Mouse (Mus musculus): Measurements from ENCODE around the gene Ttc28. TPM values are rescaled to one million over a fixed set of nuclear protein-coding genes. Genes with fewer than 3 reads are reported as not detected.
"Not testable (repeated sequence)": the region's sequence is repeated elsewhere in the genome, so short reads cannot be mapped to it uniquely, and the experiment has no call there.

The Ttc28 gene
- polyA plus RNA-seq, 1 experiment, result 3.4 TPM

DNA sequence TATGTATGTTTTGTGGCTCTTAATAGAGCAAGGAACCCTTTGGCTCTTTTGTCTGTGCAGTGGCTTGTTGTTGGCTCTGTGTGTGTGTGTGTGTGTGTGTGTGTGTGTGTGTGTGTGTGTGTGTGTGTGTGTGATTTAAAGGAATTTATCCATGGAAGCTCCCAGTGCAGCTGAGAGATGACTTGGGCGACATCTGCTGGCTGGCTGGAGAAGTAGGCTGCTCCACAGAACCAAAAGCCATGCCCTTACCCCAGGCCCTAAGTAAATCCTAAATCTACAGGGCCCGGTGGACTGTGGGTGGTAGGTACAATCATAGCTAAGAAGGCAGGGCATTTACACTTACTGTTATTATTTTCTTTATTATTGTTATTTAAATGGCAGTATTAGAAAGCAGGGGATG is 377.5 kb downstream of the Ttc28 start:
- H3K27me3 ChIP-seq (ENCODE audit: control insufficient read depth, insufficient read depth, insufficient read length), result no peaks in the 10 kb centered on the region
- H3K4me3 ChIP-seq (ENCODE audit: insufficient read depth, poor library complexity, severe bottlenecking), result no peak overlapping the region
- no peak for TF ChIP-seq FOSL1 (IDR thresholded peaks at IDR 0.05; ENCODE audit: insufficient read depth, low read length, poor library complexity, severe bottlenecking)
- TF ChIP-seq CTCF (IDR thresholded peaks at IDR 0.05; ENCODE audit: control insufficient read depth, insufficient read depth, insufficient read length), result peak; percentile 70
- no peaks in the 10 kb centered on the region for H3K36me3 ChIP-seq (ENCODE audit: control insufficient read depth, insufficient read depth)
- H3K79me3 ChIP-seq (ENCODE audit: low read depth), result no peaks in the 10 kb centered on the region
- no peaks in the 10 kb centered on the region for H3K79me2 ChIP-seq (ENCODE audit: control insufficient read depth, insufficient read depth)
- H3ac ChIP-seq (ENCODE audit: control insufficient read depth, insufficient read length, low read depth), result no peak overlapping the region

DNA sequence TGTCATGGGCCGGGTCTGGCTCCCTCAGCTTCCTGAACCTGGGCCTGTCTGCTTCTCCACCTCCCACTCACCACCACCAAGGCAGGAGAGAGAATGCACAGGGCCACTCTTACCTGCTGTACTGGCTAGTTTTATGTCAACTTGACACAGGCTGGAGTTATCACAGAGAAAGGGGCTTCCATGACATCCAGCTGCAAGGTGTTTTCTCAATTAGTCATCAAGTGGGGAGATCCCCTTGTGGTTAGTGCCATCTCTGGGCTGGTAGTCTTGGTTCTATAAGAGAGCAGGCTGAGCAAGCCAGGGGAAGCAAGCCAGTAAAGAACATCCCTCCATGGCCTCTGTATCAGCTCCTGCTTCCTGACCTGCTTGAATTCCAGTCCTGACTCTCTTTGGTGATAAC is 381.6 kb downstream of the Ttc28 start:
- H3K79me2 ChIP-seq (ENCODE audit: control insufficient read depth, insufficient read depth); H3K36me3 ChIP-seq (ENCODE audit: control insufficient read depth, insufficient read depth); H3K27me3 ChIP-seq (ENCODE audit: control insufficient read depth, insufficient read depth, insufficient read length); H3K79me3 ChIP-seq (ENCODE audit: low read depth); H3K4me3 ChIP-seq (ENCODE audit: insufficient read depth, poor library complexity, severe bottlenecking); H3ac ChIP-seq (ENCODE audit: control insufficient read depth, insufficient read length, low read depth): not testable (repeated sequence)

DNA sequence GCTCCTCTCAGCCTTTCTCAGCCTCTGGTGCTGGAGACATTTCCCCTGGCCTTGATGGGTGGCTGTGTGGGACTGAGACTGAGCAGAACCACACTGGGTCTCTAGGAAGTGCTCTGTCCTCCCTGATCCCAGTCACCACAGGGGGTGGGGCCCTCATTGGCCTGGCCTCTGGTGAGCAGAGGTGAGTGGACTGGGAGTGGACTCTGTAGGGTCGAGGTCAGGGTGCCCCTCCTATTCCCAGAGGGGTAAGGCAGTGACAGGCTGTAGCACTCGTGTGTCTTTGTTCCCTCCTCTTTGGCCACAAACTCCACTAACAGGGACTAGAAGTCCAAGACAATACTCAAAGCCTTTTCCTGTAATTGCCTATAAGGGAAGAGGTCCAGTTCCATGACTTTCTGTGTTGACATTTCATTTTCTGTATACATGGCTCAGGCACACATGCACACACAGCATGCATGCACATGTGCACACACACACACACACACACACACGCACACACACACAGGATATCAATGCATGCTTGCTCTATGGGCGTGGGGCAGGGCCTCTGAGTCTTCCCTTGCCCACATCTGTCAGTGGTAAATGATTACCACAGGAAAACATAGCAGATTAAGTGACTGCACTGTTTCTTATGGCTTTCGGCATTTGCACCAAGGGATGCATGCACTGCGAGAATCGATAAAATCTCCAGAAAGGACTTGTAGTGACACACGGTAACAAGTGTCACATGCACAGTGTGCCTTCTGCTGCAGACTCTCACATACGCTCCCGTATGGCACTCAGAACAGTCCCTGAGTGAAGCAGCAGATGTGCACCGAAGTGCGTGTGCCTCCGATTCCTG is 382.4 kb downstream of the Ttc28 start:
- no peaks in the 10 kb centered on the region for H3K27me3 ChIP-seq (ENCODE audit: control insufficient read depth, insufficient read depth, insufficient read length)
- no peaks in the 10 kb centered on the region for H3K79me3 ChIP-seq (ENCODE audit: low read depth)
- H3K36me3 ChIP-seq (ENCODE audit: control insufficient read depth, insufficient read depth), result no peaks in the 10 kb centered on the region
- no peaks in the 10 kb centered on the region for H3K79me2 ChIP-seq (ENCODE audit: control insufficient read depth, insufficient read depth)
- TF ChIP-seq MYOD1 (IDR thresholded peaks at IDR 0.05; ENCODE audit: control insufficient read depth, insufficient read length, low read depth) (no peak), USF1 (IDR thresholded peaks at IDR 0.05; ENCODE audit: low read depth) (no peak), MYOG (IDR thresholded peaks at IDR 0.05; ENCODE audit: control insufficient read depth, extremely low read depth, insufficient read length) (no peak), CEBPB (IDR thresholded peaks at IDR 0.05; ENCODE audit: low read depth) (no peak), MAX (IDR thresholded peaks at IDR 0.05) (no peak), CTCF (IDR thresholded peaks at IDR 0.05; ENCODE audit: control insufficient read depth, insufficient read depth, insufficient read length) (no peak), FOSL1 (IDR thresholded peaks at IDR 0.05; ENCODE audit: insufficient read depth, low read length, poor library complexity, severe bottlenecking) (no peak)
- no peak overlapping the region for H3K4me3 ChIP-seq (ENCODE audit: insufficient read depth, poor library complexity, severe bottlenecking)
- no peak overlapping the region for H3ac ChIP-seq (ENCODE audit: control insufficient read depth, insufficient read length, low read depth)

GRCm38 (mm10) chr5:111262574-111263239 is 383.1 kb downstream of the Ttc28 start:
- Histone ChIP-seq H3K79me2 (ENCODE audit: control insufficient read depth, insufficient read depth) (no peaks in the 10 kb centered on the region), H3K4me3 (ENCODE audit: insufficient read depth, poor library complexity, severe bottlenecking) (no peak overlapping the region), H3ac (ENCODE audit: control insufficient read depth, insufficient read length, low read depth) (no peak overlapping the region), H3K27me3 (ENCODE audit: control insufficient read depth, insufficient read depth, insufficient read length) (no peaks in the 10 kb centered on the region), H3K36me3 (ENCODE audit: control insufficient read depth, insufficient read depth) (no peaks in the 10 kb centered on the region), H3K79me3 (ENCODE audit: low read depth) (no peaks in the 10 kb centered on the region)
- no peak for TF ChIP-seq FOSL1 (IDR thresholded peaks at IDR 0.05; ENCODE audit: insufficient read depth, low read length, poor library complexity, severe bottlenecking)
- TF ChIP-seq CTCF (IDR thresholded peaks at IDR 0.05; ENCODE audit: control insufficient read depth, insufficient read depth, insufficient read length), result no peak
- no peak for TF ChIP-seq MAX (IDR thresholded peaks at IDR 0.05)
- no peak for TF ChIP-seq CEBPB (IDR thresholded peaks at IDR 0.05; ENCODE audit: low read depth)
- TF ChIP-seq MYOD1 (IDR thresholded peaks at IDR 0.05; ENCODE audit: control insufficient read depth, insufficient read length, low read depth), result no peak
- TF ChIP-seq USF1 (IDR thresholded peaks at IDR 0.05; ENCODE audit: low read depth), result no peak
- TF ChIP-seq MYOG (IDR thresholded peaks at IDR 0.05; ENCODE audit: control insufficient read depth, extremely low read depth, insufficient read length), result no peak

DNA sequence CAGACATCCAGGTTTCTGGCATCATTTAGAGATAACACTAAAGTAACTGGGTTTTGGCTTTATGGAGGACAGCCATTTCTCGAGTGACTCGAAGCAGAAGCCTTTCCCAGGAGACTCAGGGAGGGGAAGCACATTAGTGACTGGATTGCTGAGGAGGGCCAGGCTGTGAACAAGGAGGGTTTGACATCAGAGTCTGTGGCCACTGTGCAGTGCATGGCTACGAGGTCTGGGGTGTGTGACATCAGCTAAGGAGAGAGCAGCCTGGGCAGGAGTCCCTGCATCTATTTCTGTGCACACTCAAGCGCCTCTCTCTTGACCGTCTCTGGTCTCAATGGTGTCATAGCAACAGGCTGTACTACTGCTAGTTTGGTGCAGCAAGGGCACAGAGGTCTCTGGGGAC is 383.8 kb downstream of the Ttc28 start:
- no peaks in the 10 kb centered on the region for H3K36me3 ChIP-seq (ENCODE audit: control insufficient read depth, insufficient read depth)
- no peak overlapping the region for H3ac ChIP-seq (ENCODE audit: control insufficient read depth, insufficient read length, low read depth)
- H3K79me3 ChIP-seq (ENCODE audit: low read depth), result no peaks in the 10 kb centered on the region
- H3K27me3 ChIP-seq (ENCODE audit: control insufficient read depth, insufficient read depth, insufficient read length), result no peaks in the 10 kb centered on the region
- no peak overlapping the region for H3K4me3 ChIP-seq (ENCODE audit: insufficient read depth, poor library complexity, severe bottlenecking)
- no peaks in the 10 kb centered on the region for H3K79me2 ChIP-seq (ENCODE audit: control insufficient read depth, insufficient read depth)
- TF ChIP-seq MYOG (IDR thresholded peaks at IDR 0.05; ENCODE audit: control insufficient read depth, extremely low read depth, insufficient read length), result no peak
- no peak for TF ChIP-seq CEBPB (IDR thresholded peaks at IDR 0.05; ENCODE audit: low read depth)
- TF ChIP-seq CTCF (IDR thresholded peaks at IDR 0.05; ENCODE audit: control insufficient read depth, insufficient read depth, insufficient read length), result no peak
- TF ChIP-seq USF1 (IDR thresholded peaks at IDR 0.05; ENCODE audit: low read depth), result no peak
- no peak for TF ChIP-seq MAX (IDR thresholded peaks at IDR 0.05)
- TF ChIP-seq MYOD1 (IDR thresholded peaks at IDR 0.05; ENCODE audit: control insufficient read depth, insufficient read length, low read depth), result no peak

GRCm38 (mm10) chr5:111264488-111264887 is 384.9 kb downstream of the Ttc28 start:
- Histone ChIP-seq H3K79me2 (ENCODE audit: control insufficient read depth, insufficient read depth) (no peaks in the 10 kb centered on the region), H3K79me3 (ENCODE audit: low read depth) (no peaks in the 10 kb centered on the region), H3ac (ENCODE audit: control insufficient read depth, insufficient read length, low read depth) (no peak overlapping the region), H3K36me3 (ENCODE audit: control insufficient read depth, insufficient read depth) (no peaks in the 10 kb centered on the region), H3K27me3 (ENCODE audit: control insufficient read depth, insufficient read depth, insufficient read length) (no peaks in the 10 kb centered on the region), H3K4me3 (ENCODE audit: insufficient read depth, poor library complexity, severe bottlenecking) (no peak overlapping the region)
- no peak for TF ChIP-seq MYOG (IDR thresholded peaks at IDR 0.05; ENCODE audit: control insufficient read depth, extremely low read depth, insufficient read length)
- no peak for TF ChIP-seq FOSL1 (IDR thresholded peaks at IDR 0.05; ENCODE audit: insufficient read depth, low read length, poor library complexity, severe bottlenecking)
- TF ChIP-seq CEBPB (IDR thresholded peaks at IDR 0.05; ENCODE audit: low read depth), result no peak
- TF ChIP-seq USF1 (IDR thresholded peaks at IDR 0.05; ENCODE audit: low read depth), result no peak
- no peak for TF ChIP-seq MYOD1 (IDR thresholded peaks at IDR 0.05; ENCODE audit: control insufficient read depth, insufficient read length, low read depth)
- no peak for TF ChIP-seq MAX (IDR thresholded peaks at IDR 0.05)
- no peak for TF ChIP-seq CTCF (IDR thresholded peaks at IDR 0.05; ENCODE audit: control insufficient read depth, insufficient read depth, insufficient read length)
